Mouse (Mus musculus) midbrain, postnatal 0 days (tissue): Measurements from ENCODE around the gene Cfap74. TPM values are rescaled to one million over a fixed set of nuclear protein-coding genes. Genes with fewer than 3 reads are reported as not detected.

ENCODE experiments used
- ATAC-seq: fragments of 200-750 bp; cut with Nextera tagmentation; 2 replicates; pipeline ENCODE4 v1.8.0; 2017; ENCODE audit warnings: moderate number of reproducible peaks, mild to moderate bottlenecking, moderate TSS enrichment, moderate library complexity; ENCODE audit not compliant: low FRiP score
- DNase-seq: peaks from one replicate; pipeline ENCODE4 v3.0.0-alpha.2; 2015; ENCODE audit warnings: low spot score
- H3K27ac ChIP-seq: fragments of 300-500 bp; sonication (generic); 2 replicates; pipeline ENCODE4 v1.5.1; 2014; ENCODE audit warnings: low read depth, mild to moderate bottlenecking, low read length, mixed read lengths
- H3K27me3 ChIP-seq: fragments of 300-500 bp; sonication (generic); 2 replicates; pipeline ENCODE4 v1.6.1; 2014; ENCODE audit warnings: low read length, control low read depth, mixed read lengths; ENCODE audit not compliant: insufficient read depth
- H3K36me3 ChIP-seq: fragments of 300-500 bp; sonication (generic); 2 replicates; pipeline ENCODE4 v1.6.1; 2014; ENCODE audit warnings: low read length, control low read depth, mixed read lengths; ENCODE audit not compliant: insufficient read depth
- H3K4me1 ChIP-seq: fragments of 300-500 bp; sonication (generic); 2 replicates; pipeline ENCODE4 v1.6.1; 2014; ENCODE audit warnings: mild to moderate bottlenecking, control low read depth, antibody characterized with exemption, low read length, mixed read lengths; ENCODE audit not compliant: insufficient read depth
- H3K4me2 ChIP-seq: fragments of 300-500 bp; sonication (generic); 2 replicates; pipeline ENCODE4 v1.6.1; 2014; ENCODE audit warnings: low read depth, mild to moderate bottlenecking, low read length, mixed read lengths; ENCODE audit not compliant: poor library complexity, severe bottlenecking
- H3K4me3 ChIP-seq: fragments of 300-500 bp; sonication (generic); 2 replicates; pipeline ENCODE4 v1.5.1; 2014; ENCODE audit warnings: low read depth, mild to moderate bottlenecking, low read length, moderate library complexity
- H3K9ac ChIP-seq: fragments of 300-500 bp; sonication (generic); replicated peaks from 2 replicates; pipeline ENCODE4 v1.6.1; 2014; ENCODE audit warnings: mild to moderate bottlenecking, low read length, moderate library complexity, mixed read lengths; ENCODE audit not compliant: poor library complexity, severe bottlenecking
- H3K9me3 ChIP-seq: fragments of 300-500 bp; sonication (generic); 2 replicates; pipeline ENCODE4 v1.6.1; 2016; ENCODE audit warnings: low read length, control low read depth
- CTCF ChIP-seq: IDR thresholded peaks from 2 replicates; pipeline ENCODE4 v1.5.1; 2016; ENCODE audit warnings: antibody characterized with exemption, mild to moderate bottlenecking
- WGBS: fragments of 180-500 bp; shearing (Covaris S2); extraction: QIAGEN DNeasy Blood & Tissue Kit; methylation state at CpG from one replicate; pipeline ENCODE4 v1.1.7; 2014; 5-methylcytosine and 5-hydroxymethylcytosine counted together
- polyA plus RNA-seq: library from polyadenylated mRNA; unstranded; fragments of >200 nt; fragmentation: Nextera tagmentation; extraction: Ambion mirVana; gene quantifications from 2 replicates; pipeline ENCODE4 v1.2.1, GENCODE M21; 2015
- total RNA-seq: library from RNA; depleted of rRNA; stranded (reverse); fragments of >200 nt; gene quantifications from 2 replicates; pipeline ENCODE4 v1.2.3, GENCODE M21; 2014

The Cfap74 gene
- total and polyA plus RNA-seq, 2 experiments from 2014 or later: 5.7 to 6.5 TPM

DNA sequence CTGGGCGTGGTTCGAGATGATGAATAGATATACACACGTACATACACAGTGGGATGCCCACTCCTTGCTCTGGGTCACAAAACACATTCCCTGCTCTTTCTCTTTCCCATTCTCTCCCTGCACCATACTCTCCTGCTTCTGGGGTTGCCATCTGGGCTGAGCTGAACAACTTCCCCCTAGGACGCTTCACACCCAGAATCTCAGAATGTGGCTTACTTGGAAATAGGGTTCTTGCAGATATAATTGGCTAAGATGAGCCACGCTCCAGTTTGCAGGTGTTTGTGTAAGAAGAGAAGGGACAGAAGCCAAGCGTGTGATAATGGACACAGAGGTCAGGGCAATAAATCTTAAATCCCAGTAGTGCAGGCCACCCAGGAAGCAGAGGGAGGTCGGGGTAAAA is 27.0 kb upstream of the Cfap74 start:
- H3K4me3 ChIP-seq: no peak overlapping the region
- no peak for DNase-seq
- H3K36me3 ChIP-seq: no peaks in the 10 kb centered on the region

DNA sequence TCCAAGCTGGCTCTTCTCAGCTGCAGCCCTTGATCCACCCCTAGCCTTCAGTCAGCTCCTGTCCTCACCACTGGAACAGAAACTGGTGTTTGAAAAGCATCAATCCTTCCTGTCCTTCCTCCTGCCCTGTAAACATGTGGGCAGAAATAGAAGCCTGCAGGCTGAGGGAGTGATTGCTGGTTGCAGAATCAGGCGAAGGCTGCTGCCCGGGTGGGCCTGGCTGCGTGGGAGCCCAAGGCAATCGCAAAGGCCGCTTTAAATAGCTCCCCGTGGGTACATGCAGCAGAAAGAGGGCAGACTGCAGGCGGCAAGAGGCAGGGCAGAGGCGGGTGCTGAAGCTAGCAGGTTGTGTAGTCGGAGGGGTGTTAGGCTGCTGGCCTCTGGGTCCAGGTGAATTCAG is 26.2 kb upstream of the Cfap74 start:
- H3K9ac ChIP-seq: 0 out of 2 replicates have a peak overlapping the region, but pooled peaks have one; percentile 33
- no peaks in the 10 kb centered on the region for H3K27me3 ChIP-seq
- H3K36me3 ChIP-seq: no peaks in the 10 kb centered on the region
- no peak overlapping the region for H3K4me3 ChIP-seq
- DNase-seq (no peak), ATAC-seq (no peak)
- WGBS: 19% methylated on average over 9 of the region's 9 CpGs
- H3K27ac ChIP-seq: no peak overlapping the region
- H3K9me3 ChIP-seq: no peaks in the 10 kb centered on the region
- no peak for TF ChIP-seq CTCF
- H3K4me1 ChIP-seq: no peaks in the 10 kb centered on the region
- H3K4me2 ChIP-seq: no peak overlapping the region

More for the DNA sequence above, 27.0 kb upstream of the Cfap74 start:
- WGBS: 62% methylated on average over 7 of the region's 7 CpGs
- H3K27ac ChIP-seq: no peak overlapping the region
- no peaks in the 10 kb centered on the region for H3K27me3 ChIP-seq
- ATAC-seq: no peak
- H3K4me1 ChIP-seq: no peaks in the 10 kb centered on the region
- H3K9me3 ChIP-seq: no peaks in the 10 kb centered on the region
- no peak for TF ChIP-seq CTCF
- H3K9ac ChIP-seq: no peak overlapping the region
- H3K4me2 ChIP-seq: no peak overlapping the region

DNA sequence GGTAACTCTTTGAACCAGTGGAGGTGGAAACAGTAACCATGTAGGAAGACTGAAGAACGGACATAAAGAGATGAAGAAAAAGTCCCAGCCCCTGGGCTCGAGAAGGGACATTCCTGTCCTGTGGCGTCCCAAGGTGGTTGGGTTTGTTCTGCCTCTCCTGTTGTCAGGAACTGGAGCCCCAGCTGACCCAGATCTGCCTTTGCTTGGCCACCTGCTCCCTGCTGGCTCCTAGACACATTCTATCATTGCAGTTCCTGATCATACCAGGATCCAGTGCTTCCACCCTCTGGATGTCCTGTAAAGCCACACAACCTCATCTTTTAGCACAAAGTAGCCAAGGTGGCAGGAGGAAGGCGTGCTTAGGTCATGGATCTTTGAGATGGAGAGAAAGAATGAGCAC is 25.7 kb upstream of the Cfap74 start:
- no peaks in the 10 kb centered on the region for H3K9me3 ChIP-seq
- H3K4me2 ChIP-seq: no peak overlapping the region
- no peak for TF ChIP-seq CTCF
- no peak overlapping the region for H3K4me3 ChIP-seq
- no peaks in the 10 kb centered on the region for H3K27me3 ChIP-seq
- H3K27ac ChIP-seq: no peak overlapping the region
- H3K9ac ChIP-seq: no peak overlapping the region
- ATAC-seq: no peak
- no peak for DNase-seq
- H3K36me3 ChIP-seq: no peaks in the 10 kb centered on the region
- no peaks in the 10 kb centered on the region for H3K4me1 ChIP-seq
- 87% methylated on average over 4 of the region's 4 CpGs for WGBS

DNA sequence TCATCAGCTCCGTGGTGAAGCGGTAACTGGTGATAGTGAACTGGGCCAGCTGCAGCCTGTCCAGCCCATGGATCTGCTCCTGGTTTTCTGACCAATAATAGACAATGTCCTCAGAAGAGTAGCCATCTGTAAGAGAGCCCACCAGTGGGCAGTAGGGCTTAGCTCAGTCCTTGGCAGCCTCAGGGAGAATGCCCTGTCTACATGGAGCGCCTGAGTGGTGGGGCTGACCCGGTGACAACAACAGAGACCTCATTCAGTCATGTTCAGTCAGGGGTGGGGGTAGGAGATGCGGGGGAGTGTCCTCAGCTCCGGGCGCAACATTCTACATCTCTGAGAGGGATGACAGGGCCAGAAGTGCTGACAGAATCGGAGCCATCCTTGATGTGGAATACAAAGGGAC is 21.8 kb upstream of the Cfap74 start:
- Histone ChIP-seq H3K4me1 (no peaks in the 10 kb centered on the region), H3K27ac (no peak overlapping the region), H3K36me3 (no peaks in the 10 kb centered on the region), H3K4me2 (no peak overlapping the region), H3K9ac (no peak overlapping the region), H3K4me3 (no peak overlapping the region), H3K27me3 (no peaks in the 10 kb centered on the region), H3K9me3 (no peaks in the 10 kb centered on the region)
- TF ChIP-seq CTCF: no peak
- WGBS: 85% methylated on average over 8 of the region's 8 CpGs
- DNase-seq: no peak
- ATAC-seq: no peak

DNA sequence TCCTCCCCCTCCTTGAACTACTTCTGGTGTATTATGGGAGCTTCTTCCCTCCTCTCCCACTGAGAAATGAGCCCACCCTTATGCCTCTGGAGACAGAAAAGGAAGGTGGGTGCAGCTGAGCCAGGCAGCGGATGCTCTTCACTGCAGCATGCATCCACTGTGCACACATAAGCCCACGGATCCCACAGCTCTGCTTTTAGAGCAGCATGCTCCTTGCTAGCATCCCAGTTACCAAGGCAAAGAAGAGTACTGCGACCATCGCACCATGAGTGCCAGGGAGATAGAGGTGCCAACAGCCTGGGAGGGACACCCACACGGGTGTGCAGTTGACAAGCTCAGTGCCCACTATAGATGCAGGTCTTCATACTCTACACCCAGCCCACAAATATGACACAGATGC is 13.5 kb upstream of the Cfap74 start:
- Histone ChIP-seq H3K36me3 (no peaks in the 10 kb centered on the region), H3K27ac (no peak overlapping the region), H3K27me3 (peaks cover 29% of the 10 kb centered on the region), H3K9ac (no peak overlapping the region), H3K9me3 (no peaks in the 10 kb centered on the region), H3K4me2 (no peak overlapping the region), H3K4me1 (no peaks in the 10 kb centered on the region), H3K4me3 (no peak overlapping the region)
- WGBS: 87% methylated on average over 5 of the region's 5 CpGs
- ATAC-seq (no peak), DNase-seq (no peak)
- no peak for TF ChIP-seq CTCF

DNA sequence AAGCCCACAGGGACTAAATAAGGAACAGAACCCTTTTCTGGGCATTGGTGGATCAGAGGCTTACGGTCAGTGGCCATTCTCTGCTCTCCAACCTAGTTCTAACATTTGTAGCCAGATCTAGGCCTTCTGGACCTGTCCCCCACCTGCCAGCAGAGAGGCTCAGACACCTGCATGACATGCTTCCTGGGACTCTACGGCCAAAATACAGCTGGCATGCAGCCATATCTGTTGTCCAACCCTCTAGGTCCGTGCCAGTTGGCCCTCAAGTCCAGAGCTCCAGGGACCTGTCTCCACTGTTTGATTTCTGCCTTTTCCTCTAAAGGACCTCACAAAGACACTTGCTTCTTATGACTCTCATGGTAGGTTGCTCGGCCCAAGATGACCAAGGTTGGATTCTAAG is 12.2 kb upstream of the Cfap74 start:
- no peaks in the 10 kb centered on the region for H3K9me3 ChIP-seq
- H3K9ac ChIP-seq: no peak overlapping the region
- WGBS: 84% methylated on average over 4 of the region's 4 CpGs
- H3K4me1 ChIP-seq: no peaks in the 10 kb centered on the region
- peaks cover 29% of the 10 kb centered on the region for H3K27me3 ChIP-seq
- no peaks in the 10 kb centered on the region for H3K36me3 ChIP-seq
- no peak overlapping the region for H3K27ac ChIP-seq
- ATAC-seq (no peak), DNase-seq (no peak)
- no peak for TF ChIP-seq CTCF
- H3K4me3 ChIP-seq: no peak overlapping the region
- no peak overlapping the region for H3K4me2 ChIP-seq
